Mouse (Mus musculus): ENCODE data around the gene Tmsb4x. TPM values are rescaled to one million over a fixed set of nuclear protein-coding genes. Genes with fewer than 3 reads are reported as not detected.

Tmsb4x gene
- polyA plus RNA-seq, 2 experiments = 580 to 1,146 TPM

DNA sequence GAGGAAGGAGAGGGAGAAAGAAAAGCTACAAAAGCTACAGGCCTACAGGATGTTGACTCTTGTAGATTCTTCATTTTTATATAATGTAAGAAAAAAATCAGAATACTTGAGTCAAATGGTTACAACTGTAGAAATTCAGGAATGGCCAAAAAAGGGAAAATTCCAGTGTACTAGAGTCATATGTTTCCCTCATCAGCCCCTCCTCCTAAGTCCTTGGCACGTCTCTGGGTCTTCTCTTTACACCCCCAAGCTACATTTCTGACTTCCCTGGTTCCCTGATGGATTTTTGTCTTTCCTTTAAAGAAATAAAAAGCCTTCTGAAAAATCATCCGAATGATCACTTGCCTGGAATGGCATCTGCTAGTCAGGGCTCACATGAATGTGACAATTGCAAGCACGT lies 34.8 kb downstream of the Tmsb4x start:
- H3K4me1 ChIP-seq (replicated peaks; ENCODE audit: control insufficient read depth in 2 of 2, insufficient read depth in 2 of 2, low read length in 1 of 2) = peaks cover 0 to 5% of the 10 kb centered on the region in 2 experiments; a peak in 1 of 4 replicates
- 57% methylated on average over 3 of the region's 3 CpGs for WGBS (ENCODE audit: insufficient replicate concordance)
- no peaks in the 10 kb centered on the region for H3K9me3 ChIP-seq (ENCODE audit: control insufficient read depth, low read length)
- no peaks in the 10 kb centered on the region for H3K36me3 ChIP-seq (replicated peaks; ENCODE audit: control insufficient read depth, insufficient read depth, low read depth)
- H3K4me3 ChIP-seq (ENCODE audit: insufficient read depth in 1 of 2, low read depth in 2 of 2, low read length in 2 of 2) = no peak overlapping the region
- no peak overlapping the region for H3K27ac ChIP-seq
- TF ChIP-seq EP300 (IDR thresholded peaks at IDR 0.05; ENCODE audit: low read depth) (no peak), CTCF (IDR thresholded peaks at IDR 0.05; ENCODE audit: low read depth) (no peak)
- H3K9ac ChIP-seq (replicated peaks) = no peak overlapping the region
- H3K27me3 ChIP-seq (ENCODE audit: control insufficient read depth, insufficient read depth, low read length) = no peaks in the 10 kb centered on the region
- ATAC-seq (ENCODE audit: insufficient read depth) (no peak), DNase-seq (ENCODE audit: low read depth in 3 of 3, low spot score in 3 of 3) (no peak)
- H3K4me2 ChIP-seq (ENCODE audit: low read depth) = no peak overlapping the region

DNA sequence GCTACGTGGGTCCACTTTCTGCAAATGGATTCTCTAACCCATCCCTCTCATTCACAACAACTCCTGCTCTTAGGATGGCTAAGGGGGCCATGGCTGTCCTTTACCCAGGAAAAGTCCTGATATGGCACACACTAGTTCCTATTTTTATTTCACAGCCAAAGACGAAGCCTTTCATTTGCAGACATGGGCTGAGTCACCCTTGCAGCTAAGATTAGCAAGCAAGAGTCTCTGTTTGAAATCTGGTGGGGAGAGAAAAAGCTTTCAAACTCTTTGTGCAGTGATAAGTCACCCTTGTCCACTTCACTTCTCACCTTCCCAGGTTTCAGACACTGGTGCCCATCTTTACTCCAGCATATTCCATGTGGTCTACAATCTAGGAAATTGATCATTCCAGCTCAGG lies 36.9 kb downstream of the Tmsb4x start:
- ATAC-seq (ENCODE audit: insufficient read depth) (no peak), DNase-seq (ENCODE audit: low read depth in 3 of 3, low spot score in 3 of 3) (no peak)
- Histone ChIP-seq H3K9ac (replicated peaks) (no peak overlapping the region), H3K4me3 (ENCODE audit: insufficient read depth in 1 of 2, low read depth in 2 of 2, low read length in 2 of 2) (no peak overlapping the region), H3K4me2 (ENCODE audit: low read depth) (no peak overlapping the region), H3K4me1 (replicated peaks; ENCODE audit: control insufficient read depth in 2 of 2, insufficient read depth in 2 of 2, low read length in 1 of 2) (peaks cover 0 to 6% of the 10 kb centered on the region in 2 experiments; a peak in 1 of 4 replicates), H3K27me3 (ENCODE audit: control insufficient read depth, insufficient read depth, low read length) (no peaks in the 10 kb centered on the region), H3K36me3 (replicated peaks; ENCODE audit: control insufficient read depth, insufficient read depth, low read depth) (no peaks in the 10 kb centered on the region), H3K9me3 (ENCODE audit: control insufficient read depth, low read length) (no peaks in the 10 kb centered on the region), H3K27ac (no peak overlapping the region)
- TF ChIP-seq CTCF (IDR thresholded peaks at IDR 0.05; ENCODE audit: low read depth) = no peak
- TF ChIP-seq EP300 (IDR thresholded peaks at IDR 0.05; ENCODE audit: low read depth) = no peak
- 24% methylated on average over 2 of the region's 2 CpGs for WGBS (ENCODE audit: insufficient replicate concordance)

DNA sequence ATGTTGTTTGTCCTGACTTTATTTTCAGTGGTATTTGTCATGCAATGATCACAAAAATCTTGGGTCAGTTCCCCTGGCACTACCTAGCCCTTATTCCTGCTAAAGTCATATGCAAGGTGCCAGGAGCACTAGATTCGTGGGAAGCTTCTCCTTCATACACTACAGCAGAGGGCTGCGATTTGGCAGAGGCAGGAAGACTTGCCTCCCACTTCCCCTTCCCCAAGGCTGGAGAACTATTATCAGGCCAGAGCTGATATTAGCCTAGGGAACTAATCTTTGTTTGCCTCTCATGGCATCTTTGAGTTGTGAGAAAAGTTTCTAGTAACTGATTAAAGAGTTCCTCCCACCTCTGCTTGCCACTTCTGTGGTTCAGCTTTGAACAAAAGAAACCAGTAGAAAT lies 37.8 kb downstream of the Tmsb4x start:
- Histone ChIP-seq H3K4me2 (ENCODE audit: low read depth) (no peak overlapping the region), H3K27me3 (ENCODE audit: control insufficient read depth, insufficient read depth, low read length) (no peaks in the 10 kb centered on the region), H3K4me1 (replicated peaks; ENCODE audit: control insufficient read depth in 2 of 2, insufficient read depth in 2 of 2, low read length in 1 of 2) (peaks cover 0 to 11% of the 10 kb centered on the region in 2 experiments; a peak in 2 of 4 replicates), H3K4me3 (ENCODE audit: insufficient read depth in 1 of 2, low read depth in 2 of 2, low read length in 2 of 2) (no peak overlapping the region), H3K9me3 (ENCODE audit: control insufficient read depth, low read length) (no peaks in the 10 kb centered on the region), H3K27ac (no peak overlapping the region), H3K9ac (replicated peaks) (no peak overlapping the region), H3K36me3 (replicated peaks; ENCODE audit: control insufficient read depth, insufficient read depth, low read depth) (no peaks in the 10 kb centered on the region)
- no peak for ATAC-seq (ENCODE audit: insufficient read depth)
- no peak for DNase-seq (ENCODE audit: low read depth in 3 of 3, low spot score in 3 of 3)
- TF ChIP-seq CTCF (IDR thresholded peaks at IDR 0.05; ENCODE audit: low read depth) = no peak
- no peak for TF ChIP-seq EP300 (IDR thresholded peaks at IDR 0.05; ENCODE audit: low read depth)
- WGBS (ENCODE audit: insufficient replicate concordance) = 21% methylated on average over 2 of the region's 2 CpGs

DNA sequence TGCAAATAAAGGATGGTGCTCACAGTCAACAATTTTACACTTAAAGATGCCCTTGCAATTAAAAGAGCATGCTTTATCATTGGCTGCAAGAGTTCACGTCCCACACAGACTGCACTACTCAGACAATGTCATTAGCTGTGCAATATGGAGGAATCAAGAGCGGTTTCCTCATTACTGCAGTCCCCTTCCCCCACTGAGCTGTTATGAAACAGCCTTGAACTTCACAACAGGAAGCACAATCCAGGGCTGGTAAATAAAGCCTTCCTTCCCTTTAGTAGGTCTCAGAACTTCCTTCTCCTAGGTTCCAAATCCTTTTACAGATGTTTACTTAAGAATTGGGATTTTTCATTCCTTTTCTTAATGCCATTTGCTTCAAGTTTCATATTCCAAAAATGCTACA lies 41.8 kb downstream of the Tmsb4x start:
- Histone ChIP-seq H3K4me2 (ENCODE audit: low read depth) (no peak overlapping the region), H3K36me3 (replicated peaks; ENCODE audit: control insufficient read depth, insufficient read depth, low read depth) (no peaks in the 10 kb centered on the region), H3K4me1 (replicated peaks; ENCODE audit: control insufficient read depth in 2 of 2, insufficient read depth in 2 of 2, low read length in 1 of 2) (peaks cover 0 to 11% of the 10 kb centered on the region in 2 experiments; a peak in 2 of 4 replicates), H3K9ac (replicated peaks) (no peak overlapping the region), H3K27me3 (ENCODE audit: control insufficient read depth, insufficient read depth, low read length) (no peaks in the 10 kb centered on the region), H3K9me3 (ENCODE audit: control insufficient read depth, low read length) (no peaks in the 10 kb centered on the region), H3K4me3 (ENCODE audit: insufficient read depth in 1 of 2, low read depth in 2 of 2, low read length in 2 of 2) (no peak overlapping the region), H3K27ac (no peak overlapping the region)
- DNase-seq (ENCODE audit: low read depth in 3 of 3, low spot score in 3 of 3) = no peak
- WGBS (ENCODE audit: insufficient replicate concordance) = 37% methylated on average over 2 of the region's 2 CpGs
- no peak for TF ChIP-seq EP300 (IDR thresholded peaks at IDR 0.05; ENCODE audit: low read depth)
- TF ChIP-seq CTCF (IDR thresholded peaks at IDR 0.05; ENCODE audit: low read depth) = no peak
- ATAC-seq (ENCODE audit: insufficient read depth) = no peak

DNA sequence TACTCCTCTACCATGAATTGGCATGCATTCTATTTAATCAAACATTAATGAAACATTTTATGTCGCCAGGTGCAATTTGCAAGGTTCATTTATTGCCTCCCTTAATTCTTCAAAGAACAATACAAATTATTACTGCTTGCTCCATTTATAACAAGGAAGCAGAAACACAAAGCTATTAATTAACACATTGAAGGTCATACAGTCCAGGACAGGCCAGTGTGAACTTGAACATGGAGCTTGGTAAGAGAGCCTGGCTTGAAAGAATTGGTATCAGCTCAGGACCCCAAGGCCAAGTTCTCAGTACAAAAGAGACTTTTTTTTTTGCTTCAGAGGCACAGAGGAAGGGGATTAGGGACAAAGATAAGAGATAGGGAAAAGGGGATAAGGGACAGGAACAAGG lies 43.1 kb downstream of the Tmsb4x start:
- Histone ChIP-seq H3K9ac (replicated peaks) (no peak overlapping the region), H3K9me3 (ENCODE audit: control insufficient read depth, low read length) (no peaks in the 10 kb centered on the region), H3K4me3 (ENCODE audit: insufficient read depth in 1 of 2, low read depth in 2 of 2, low read length in 2 of 2) (no peak overlapping the region), H3K27me3 (ENCODE audit: control insufficient read depth, insufficient read depth, low read length) (no peaks in the 10 kb centered on the region), H3K4me2 (ENCODE audit: low read depth) (no peak overlapping the region), H3K36me3 (replicated peaks; ENCODE audit: control insufficient read depth, insufficient read depth, low read depth) (no peaks in the 10 kb centered on the region), H3K4me1 (replicated peaks; ENCODE audit: control insufficient read depth in 2 of 2, insufficient read depth in 2 of 2, low read length in 1 of 2) (peaks cover 0 to 6% of the 10 kb centered on the region in 2 experiments; a peak in 2 of 4 replicates), H3K27ac (no peak overlapping the region)
- ATAC-seq (ENCODE audit: insufficient read depth) = no peak
- DNase-seq (ENCODE audit: low read depth in 3 of 3, low spot score in 3 of 3) = no peak
- TF ChIP-seq EP300 (IDR thresholded peaks at IDR 0.05; ENCODE audit: low read depth) (no peak), CTCF (IDR thresholded peaks at IDR 0.05; ENCODE audit: low read depth) (no peak)
- 59% methylated on average over 1 of the region's 1 CpGs for WGBS (ENCODE audit: insufficient replicate concordance)

All from liver, embryonic 14.5 days (tissue).